Mouse (Mus musculus) neural tube, embryonic 14.5 days (tissue): Measurements from ENCODE around the gene Hdac9. TPM values are rescaled to one million over a fixed set of nuclear protein-coding genes. Genes with fewer than 3 reads are reported as not detected.

ENCODE experiments used
- ATAC-seq: fragments of 200-750 bp; cut with Nextera tagmentation; 2 replicates; pipeline ENCODE4 v1.8.0; 2017; ENCODE audit warnings: low read depth, mild to moderate bottlenecking, moderate TSS enrichment, moderate library complexity
- H3K27ac ChIP-seq: fragments of 300-500 bp; sonication (generic); 2 replicates; pipeline ENCODE4 v1.5.1; 2014; ENCODE audit warnings: low read depth, mild to moderate bottlenecking, control low read depth, low read length, moderate library complexity, mixed read lengths
- H3K27me3 ChIP-seq: fragments of 300-500 bp; sonication (generic); 2 replicates; pipeline ENCODE4 v1.6.1; 2014; ENCODE audit warnings: low read length; ENCODE audit not compliant: control insufficient read depth, insufficient read depth
- H3K36me3 ChIP-seq: fragments of 300-500 bp; sonication (generic); 2 replicates; pipeline ENCODE4 v1.6.1; 2014; ENCODE audit warnings: low read length, mixed read lengths; ENCODE audit not compliant: control insufficient read depth, insufficient read depth
- H3K4me1 ChIP-seq: fragments of 300-500 bp; sonication (generic); 2 replicates; pipeline ENCODE4 v1.6.1; 2014; ENCODE audit warnings: low read length; ENCODE audit not compliant: control insufficient read depth, insufficient read depth
- H3K4me2 ChIP-seq: fragments of 300-500 bp; sonication (generic); 2 replicates; pipeline ENCODE4 v1.6.1; 2014; ENCODE audit warnings: mild to moderate bottlenecking, low read depth, low read length, control low read depth
- H3K4me3 ChIP-seq: fragments of 300-500 bp; sonication (generic); 2 replicates; pipeline ENCODE4 v1.5.1; 2014; ENCODE audit warnings: low read depth, low read length, control low read depth, mixed read lengths
- H3K9ac ChIP-seq: fragments of 300-500 bp; sonication (generic); replicated peaks from 2 replicates; pipeline ENCODE4 v1.6.1; 2014; ENCODE audit warnings: low read depth, mild to moderate bottlenecking, control low read depth, low read length, mixed read lengths
- H3K9me3 ChIP-seq: fragments of 300-500 bp; sonication (generic); 2 replicates; pipeline ENCODE4 v1.6.1; 2016; ENCODE audit warnings: low read length; ENCODE audit not compliant: control insufficient read depth
- WGBS: fragments of 180-500 bp; shearing (Covaris S2); extraction: QIAGEN DNeasy Blood & Tissue Kit; methylation state at CpG from one replicate; pipeline ENCODE4 v1.1.7; 2014; 5-methylcytosine and 5-hydroxymethylcytosine counted together
- polyA plus RNA-seq: library from polyadenylated mRNA; unstranded; fragments of >200 nt; fragmentation: Nextera tagmentation; extraction: Ambion mirVana; gene quantifications from 2 replicates; pipeline ENCODE4 v1.2.1, GENCODE M21; 2014

The Hdac9 gene
- polyA plus RNA-seq, result 14.1 and 14.3 TPM in 2 replicates

DNA sequence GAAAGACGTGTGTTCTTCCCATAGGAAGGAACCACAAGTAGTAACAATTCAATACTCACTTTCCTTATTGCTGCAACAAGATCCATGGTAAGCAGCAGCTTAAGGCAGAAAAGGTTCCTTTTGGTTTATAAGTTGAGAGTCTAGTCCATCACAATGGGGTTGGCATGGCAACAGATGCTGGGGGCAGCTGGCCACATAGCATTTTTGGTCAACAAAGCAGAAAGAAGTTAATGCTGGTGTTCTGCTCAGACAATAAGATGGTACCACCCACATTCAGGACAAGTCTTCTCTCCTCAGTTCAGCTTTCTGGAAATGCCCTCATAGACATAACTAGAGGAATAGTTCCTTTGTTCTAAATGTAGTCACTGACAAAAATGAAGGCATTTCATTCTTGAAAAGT is at the start of gene Hdac9:
TSS of gene Hdac9 (minus strand) at position 101 of the 400 bp plus-strand sequence.
- H3K4me1 ChIP-seq, result no peaks in the 10 kb centered on the region
- H3K4me3 ChIP-seq, result no peak within 1 kb of the TSS
- no peaks in the 10 kb centered on the region for H3K27me3 ChIP-seq
- no peaks in the 10 kb centered on the region for H3K36me3 ChIP-seq
- WGBS, result 22% methylated on average over 1 of the region's 1 CpGs
- no peak within 1 kb of the TSS for H3K4me2 ChIP-seq
- no peak within 1 kb of the TSS for H3K9ac ChIP-seq
- no peak for ATAC-seq
- H3K9me3 ChIP-seq, result no peaks in the 10 kb centered on the region
- no peak within 1 kb of the TSS for H3K27ac ChIP-seq

DNA sequence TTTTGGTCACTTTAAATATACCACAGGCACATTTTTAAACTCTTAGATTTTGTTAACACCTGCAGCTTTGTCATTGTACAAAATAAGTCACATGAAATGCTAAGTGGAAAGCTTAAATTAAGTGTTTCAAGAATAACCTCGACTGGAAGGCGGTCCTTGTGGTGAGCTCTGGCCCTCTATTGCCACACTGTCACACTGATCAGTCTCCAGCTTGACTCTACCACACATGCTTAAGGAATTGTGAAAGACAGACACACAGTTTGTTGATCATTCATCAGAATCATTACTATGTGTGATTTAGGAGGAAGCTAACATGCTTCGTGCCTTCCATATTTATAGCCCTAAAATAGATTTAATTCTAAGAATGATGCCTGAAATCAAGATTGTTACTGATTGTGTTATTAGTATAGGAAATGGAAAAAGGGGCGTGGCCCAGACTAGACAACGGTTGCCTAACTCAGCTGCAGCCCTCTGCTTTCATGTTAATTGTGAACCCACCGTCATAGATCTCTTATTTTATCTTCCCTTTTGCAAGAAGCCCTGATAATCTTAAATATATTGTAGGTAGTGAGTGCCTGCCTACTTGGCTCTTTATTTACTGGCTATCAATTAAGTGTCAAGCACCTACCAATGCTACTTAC is 32.3 kb upstream of the Hdac9 start:
- 84% methylated on average over 6 of the region's 6 CpGs for WGBS
- no peaks in the 10 kb centered on the region for H3K27me3 ChIP-seq
- ATAC-seq, result no peak
- no peak overlapping the region for H3K27ac ChIP-seq
- no peaks in the 10 kb centered on the region for H3K4me1 ChIP-seq
- H3K36me3 ChIP-seq, result no peaks in the 10 kb centered on the region
- no peaks in the 10 kb centered on the region for H3K9me3 ChIP-seq
- H3K9ac ChIP-seq, result no peak overlapping the region
- H3K4me3 ChIP-seq, result no peak overlapping the region
- no peak overlapping the region for H3K4me2 ChIP-seq

DNA sequence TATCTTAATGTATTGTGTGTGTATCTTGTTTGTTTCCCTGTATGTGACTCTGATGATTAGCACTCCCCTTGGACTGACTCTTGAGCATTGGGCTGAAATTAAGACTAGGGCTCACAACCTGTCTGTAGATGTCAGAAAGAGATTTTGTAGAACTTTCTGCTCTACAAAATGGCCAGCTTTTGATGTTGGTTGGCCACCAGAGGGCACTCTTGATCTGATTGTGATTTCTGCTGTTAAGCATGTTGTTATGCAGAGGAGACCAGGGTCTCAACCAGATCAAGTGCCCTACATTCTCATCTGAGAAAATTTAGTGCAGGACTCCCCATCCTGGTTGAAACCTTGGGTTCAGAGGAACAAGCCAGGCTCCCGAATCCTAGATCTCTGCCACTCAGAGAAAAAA is 21.0 kb upstream of the Hdac9 start:
- no peak overlapping the region for H3K4me2 ChIP-seq
- no peaks in the 10 kb centered on the region for H3K9me3 ChIP-seq
- H3K4me3 ChIP-seq, result no peak overlapping the region
- WGBS, result 100% methylated on average over 1 of the region's 1 CpGs
- no peak overlapping the region for H3K27ac ChIP-seq
- no peak overlapping the region for H3K9ac ChIP-seq
- no peaks in the 10 kb centered on the region for H3K27me3 ChIP-seq
- no peaks in the 10 kb centered on the region for H3K4me1 ChIP-seq
- H3K36me3 ChIP-seq, result no peaks in the 10 kb centered on the region
- no peak for ATAC-seq

DNA sequence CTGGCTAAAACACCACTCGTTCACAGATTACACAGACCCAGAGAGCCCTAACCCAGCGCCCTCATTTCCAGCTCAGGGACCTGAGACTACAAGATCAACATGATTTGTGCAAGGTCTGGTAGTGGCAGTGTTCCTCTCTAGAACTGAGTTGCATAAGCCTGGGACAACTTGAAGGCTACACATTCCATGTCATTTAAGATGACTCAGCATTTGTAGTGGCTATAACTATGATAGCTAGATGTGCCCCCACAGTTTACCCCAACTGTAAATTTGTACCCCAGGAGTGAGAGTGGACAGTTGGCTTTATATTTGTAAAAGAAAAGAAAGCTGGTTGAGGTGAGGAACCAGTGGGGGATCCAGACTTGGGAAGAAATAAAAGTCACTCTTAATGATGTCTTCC is 8.9 kb downstream of the Hdac9 start:
- Histone ChIP-seq H3K9me3 (no peaks in the 10 kb centered on the region), H3K4me3 (peak overlapping the region; percentile 74), H3K4me1 (peaks cover 3% of the 10 kb centered on the region; the same call in 1 of the 2 replicates), H3K27ac (no peak overlapping the region), H3K27me3 (0 out of 2 replicates have a peak, but pooled peaks cover 3% of the 10 kb centered on the region), H3K9ac (no peak overlapping the region), H3K36me3 (no peaks in the 10 kb centered on the region), H3K4me2 (peak overlapping the region; percentile 75; the same call in 1 of the 2 replicates)
- 63% methylated on average over 2 of the region's 2 CpGs for WGBS
- no peak for ATAC-seq

DNA sequence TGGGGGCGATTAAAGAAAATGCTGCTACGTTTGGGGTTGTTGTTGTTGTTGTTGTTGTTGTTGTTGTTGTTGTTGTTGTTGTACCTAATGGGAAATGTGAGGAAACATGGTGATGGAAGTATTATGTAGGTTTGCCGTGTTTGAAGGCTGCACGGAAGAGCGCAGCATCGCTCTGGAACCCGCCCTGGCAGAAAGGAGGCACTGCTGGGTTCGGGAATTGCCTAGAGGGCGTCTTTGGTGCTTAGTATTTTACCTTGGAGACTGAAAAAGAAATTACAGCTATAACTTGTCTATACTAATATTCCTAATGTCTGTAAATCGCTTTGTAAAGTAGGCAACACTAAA is 9.4 kb downstream of the Hdac9 start:
- Histone ChIP-seq H3K4me1 (peaks cover 3% of the 10 kb centered on the region; the same call in 1 of the 2 replicates), H3K27ac (peak overlapping the region; percentile 75), H3K9ac (peak overlapping the region; percentile 73), H3K36me3 (no peaks in the 10 kb centered on the region), H3K27me3 (0 out of 2 replicates have a peak, but pooled peaks cover 3% of the 10 kb centered on the region), H3K4me2 (peak overlapping the region; percentile 75), H3K4me3 (peak overlapping the region; percentile 74), H3K9me3 (no peaks in the 10 kb centered on the region)
- WGBS, result 1% methylated on average over 10 of the region's 10 CpGs
- ATAC-seq, result peak; percentile 74

DNA sequence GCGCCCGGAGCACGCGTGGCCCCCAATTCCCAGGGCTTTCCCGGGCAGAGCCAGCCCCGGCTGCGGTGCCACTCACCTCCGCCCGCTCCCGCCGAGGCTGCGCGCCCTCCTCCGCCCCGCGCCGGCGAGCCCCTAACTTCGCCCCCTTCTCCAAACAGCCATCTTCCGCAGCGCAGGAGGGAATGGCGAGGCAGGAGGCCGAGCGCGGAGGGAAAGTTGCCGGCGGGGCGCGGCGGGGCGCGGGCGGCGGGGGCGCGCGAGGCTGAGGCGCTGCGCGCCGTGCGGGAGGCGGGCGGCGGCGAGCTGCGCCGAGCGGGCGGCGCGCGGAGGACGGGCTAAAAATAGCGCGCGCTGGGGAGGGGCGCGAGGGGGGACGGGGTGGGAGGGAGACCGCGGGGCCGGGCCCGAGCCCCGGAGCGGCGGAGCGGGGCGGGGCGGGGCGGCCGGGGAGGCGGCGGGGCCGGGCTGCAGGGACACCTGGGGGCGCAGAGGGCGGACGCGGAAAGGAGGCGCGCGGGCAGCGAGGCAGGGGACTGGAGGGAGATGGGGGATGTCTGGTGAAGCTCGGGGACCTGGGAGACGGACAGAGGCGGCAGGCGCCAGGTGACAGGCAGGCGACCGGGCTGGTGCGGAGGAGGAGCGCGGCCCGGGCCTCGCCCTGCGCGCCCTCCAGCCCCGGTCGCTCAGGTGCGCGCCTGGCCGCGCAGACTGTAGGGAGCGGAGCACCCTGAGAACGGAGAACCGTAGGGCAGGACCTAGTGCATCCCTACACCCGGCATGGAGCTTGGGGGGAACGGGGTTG is 10.0 kb downstream of the Hdac9 start:
- Histone ChIP-seq H3K9ac (peak overlapping the region; percentile 73), H3K27me3 (0 out of 2 replicates have a peak, but pooled peaks cover 3% of the 10 kb centered on the region), H3K9me3 (no peaks in the 10 kb centered on the region), H3K36me3 (no peaks in the 10 kb centered on the region), H3K4me1 (peaks cover 3% of the 10 kb centered on the region; the same call in 1 of the 2 replicates), H3K27ac (peak overlapping the region; percentile 75), H3K4me3 (peak overlapping the region; percentile 74), H3K4me2 (peak overlapping the region; percentile 75)
- under 1% methylated on average over 53 of the region's 107 CpGs for WGBS
- peak; percentile 91 for ATAC-seq

DNA sequence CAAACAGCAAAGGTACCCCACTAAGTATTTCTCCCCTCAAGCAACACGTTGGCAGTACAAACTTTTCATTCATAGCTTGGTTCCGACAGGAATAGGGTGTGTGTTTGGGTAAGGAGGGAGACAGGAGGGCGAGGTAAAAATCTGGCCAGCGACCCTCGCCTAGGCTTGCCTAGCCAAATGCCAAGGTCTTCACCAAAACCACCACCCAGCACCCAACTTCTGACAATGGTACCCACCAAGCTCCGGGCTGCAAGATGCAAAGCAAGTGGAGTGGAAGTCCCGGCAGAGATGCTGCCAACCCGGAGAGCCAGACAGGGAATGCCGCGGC is 10.6 kb downstream of the Hdac9 start:
- WGBS, result under 1% methylated on average over 9 of the region's 10 CpGs
- no peak; the same call in 1 of the 2 replicates for ATAC-seq
- no peaks in the 10 kb centered on the region for H3K36me3 ChIP-seq
- H3K9me3 ChIP-seq, result no peaks in the 10 kb centered on the region
- H3K9ac ChIP-seq, result peak overlapping the region; percentile 73
- 0 out of 2 replicates have a peak, but pooled peaks cover 3% of the 10 kb centered on the region for H3K27me3 ChIP-seq
- peaks cover 3% of the 10 kb centered on the region; the same call in 1 of the 2 replicates for H3K4me1 ChIP-seq
- H3K27ac ChIP-seq, result no peak overlapping the region
- H3K4me2 ChIP-seq, result peak overlapping the region; percentile 75
- H3K4me3 ChIP-seq, result peak overlapping the region; percentile 74

DNA sequence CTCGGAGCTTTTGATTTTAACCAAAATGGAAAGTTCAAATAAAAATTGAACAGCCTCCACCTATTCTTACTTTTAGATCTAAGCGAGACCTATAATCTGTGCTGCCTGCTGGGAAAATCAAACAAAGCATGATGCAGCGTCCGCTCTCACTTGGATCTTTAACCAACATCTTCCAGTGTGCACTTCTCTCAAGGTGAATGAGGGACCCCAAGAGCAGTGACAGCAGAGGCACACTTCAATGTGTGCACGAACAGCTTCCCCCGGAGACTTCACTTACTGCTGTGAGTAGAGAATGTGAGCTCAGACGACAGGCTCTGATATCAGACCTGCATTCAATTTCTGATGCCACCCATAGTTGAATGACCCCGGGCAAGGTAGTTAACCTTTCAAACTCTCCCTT is 16.7 kb downstream of the Hdac9 start:
- no peaks in the 10 kb centered on the region for H3K27me3 ChIP-seq
- no peaks in the 10 kb centered on the region for H3K9me3 ChIP-seq
- no peak overlapping the region for H3K4me2 ChIP-seq
- 74% methylated on average over 8 of the region's 8 CpGs for WGBS
- no peaks in the 10 kb centered on the region for H3K36me3 ChIP-seq
- no peaks in the 10 kb centered on the region for H3K4me1 ChIP-seq
- ATAC-seq, result no peak
- no peak overlapping the region for H3K9ac ChIP-seq
- H3K27ac ChIP-seq, result no peak overlapping the region
- H3K4me3 ChIP-seq, result no peak overlapping the region

DNA sequence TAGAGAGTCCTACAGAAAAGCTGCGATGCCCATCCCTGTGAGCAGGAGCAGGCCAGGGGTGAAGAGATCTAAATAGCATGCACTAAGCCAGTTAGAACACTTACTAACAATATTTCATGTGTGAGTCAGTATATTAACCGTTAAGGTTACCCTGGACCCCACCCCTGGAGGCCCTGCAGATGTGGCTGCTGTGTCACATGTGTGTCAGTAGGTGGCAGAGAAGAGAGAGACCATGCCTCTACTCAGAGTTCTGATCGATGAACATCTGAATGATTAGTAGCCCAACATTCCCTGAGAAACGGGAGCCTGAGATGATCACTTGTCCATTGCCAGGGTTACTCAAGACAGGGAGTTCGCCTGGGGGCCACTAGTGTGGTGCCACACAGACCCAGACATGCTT is 22.0 kb downstream of the Hdac9 start:
- no peaks in the 10 kb centered on the region for H3K36me3 ChIP-seq
- no peak overlapping the region for H3K4me2 ChIP-seq
- H3K9ac ChIP-seq, result no peak overlapping the region
- no peak overlapping the region for H3K4me3 ChIP-seq
- no peak; the same call in 1 of the 2 replicates for ATAC-seq
- H3K27me3 ChIP-seq, result no peaks in the 10 kb centered on the region
- WGBS, result 78% methylated on average over 5 of the region's 5 CpGs
- H3K9me3 ChIP-seq, result no peaks in the 10 kb centered on the region
- H3K27ac ChIP-seq, result no peak overlapping the region
- H3K4me1 ChIP-seq, result no peaks in the 10 kb centered on the region
